Mouse (Mus musculus) C2C12 (cell line): ENCODE measurements around the gene Itgb7. TPM values are rescaled to one million over a fixed set of nuclear protein-coding genes. Genes with fewer than 3 reads are reported as not detected.

Experiments
- H3K27me3 ChIP-seq: one replicate; pipeline ENCODE4 v1.6.1; 2011; ENCODE audit not compliant: control insufficient read depth, insufficient read depth, insufficient read length
- H3K36me3 ChIP-seq: one replicate; pipeline ENCODE4 v1.6.1; 2011; ENCODE audit not compliant: control insufficient read depth, insufficient read depth
- H3K4me3 ChIP-seq: one replicate; pipeline ENCODE4 v1.5.1; 2011; ENCODE audit warnings: mild to moderate bottlenecking, control low read depth; ENCODE audit not compliant: poor library complexity, insufficient read depth, severe bottlenecking
- H3K79me2 ChIP-seq: one replicate; pipeline ENCODE4 v1.6.1; 2011; ENCODE audit not compliant: control insufficient read depth, insufficient read depth
- H3K79me3 ChIP-seq: one replicate; pipeline ENCODE4 v1.6.1; 2011; ENCODE audit warnings: low read depth, control low read depth
- H3ac ChIP-seq: one replicate; pipeline ENCODE3; 2011; ENCODE audit warnings: low read depth; ENCODE audit not compliant: control insufficient read depth, insufficient read length
- CEBPB ChIP-seq: IDR thresholded peaks from one replicate; pipeline ENCODE4 v1.6.1; 2011; ENCODE audit warnings: low read depth, mild to moderate bottlenecking, control low read depth, moderate library complexity
- CTCF ChIP-seq: IDR thresholded peaks from one replicate; pipeline ENCODE4 v1.5.1; 2011; ENCODE audit not compliant: control insufficient read depth, insufficient read depth, insufficient read length
- FOSL1 ChIP-seq: IDR thresholded peaks from one replicate; pipeline ENCODE4 v1.8.0; 2011; ENCODE audit warnings: mild to moderate bottlenecking, low read length; ENCODE audit not compliant: poor library complexity, insufficient read depth, severe bottlenecking
- MAX ChIP-seq: IDR thresholded peaks from one replicate; pipeline ENCODE4 v1.6.1; 2011; ENCODE audit warnings: mild to moderate bottlenecking, control low read depth
- MYOD1 ChIP-seq: IDR thresholded peaks from one replicate; pipeline ENCODE4 v1.6.1; 2011; ENCODE audit warnings: low read depth; ENCODE audit not compliant: control insufficient read depth, insufficient read length
- MYOG ChIP-seq: IDR thresholded peaks from one replicate; pipeline ENCODE4 v1.6.1; 2011; ENCODE audit not compliant: control insufficient read depth, insufficient read length; ENCODE audit errors: extremely low read depth
- USF1 ChIP-seq: IDR thresholded peaks from one replicate; pipeline ENCODE4 v1.6.1; 2011; ENCODE audit warnings: low read depth, mild to moderate bottlenecking, control low read depth, moderate library complexity
- polyA plus RNA-seq: library from polyadenylated mRNA; unstranded; fragments of >200 nt; fragmentation: generic; extraction: Trizol; gene quantifications from one replicate; pipeline ENCODE4 v1.2.1, GENCODE M21; 2012; ENCODE audit warnings: missing spikeins

Gene Itgb7
- polyA plus RNA-seq, 1 experiment = 58.8 TPM

- peak overlapping the region; percentile 52 for H3K4me3 ChIP-seq
- TF ChIP-seq MYOG (no peak), MAX (no peak), CTCF (no peak), CEBPB (no peak), FOSL1 (no peak), MYOD1 (no peak), USF1 (no peak)
- H3K27me3 ChIP-seq = no peaks in the 10 kb centered on the region
- H3K79me2 ChIP-seq = peaks cover 54% of the 10 kb centered on the region
- H3K79me3 ChIP-seq = peaks cover 22% of the 10 kb centered on the region
- H3K36me3 ChIP-seq = peaks cover 33% of the 10 kb centered on the region
- H3ac ChIP-seq = peak overlapping the region; percentile 75
Observed at GRCm38 (mm10) chr15:102247252-102248130, 15.7 kb upstream of the Itgb7 start.

GRCm38 (mm10) chr15:102246866-102247251, 15.1 kb upstream of the Itgb7 start:
- H3K4me3 ChIP-seq = peak overlapping the region; percentile 52
- H3ac ChIP-seq = peak overlapping the region; percentile 79
- peak; percentile 85 for TF ChIP-seq MAX
- TF ChIP-seq MYOD1 = no peak
- H3K27me3 ChIP-seq = no peaks in the 10 kb centered on the region
- peaks cover 54% of the 10 kb centered on the region for H3K79me2 ChIP-seq
- H3K36me3 ChIP-seq = peaks cover 33% of the 10 kb centered on the region
- peaks cover 28% of the 10 kb centered on the region for H3K79me3 ChIP-seq

- H3K79me3 ChIP-seq = peaks cover 36% of the 10 kb centered on the region
- peak overlapping the region; percentile 52 for H3K4me3 ChIP-seq
- no peak for TF ChIP-seq FOSL1
- no peak for TF ChIP-seq MYOD1
- TF ChIP-seq MAX = no peak
- TF ChIP-seq CEBPB = no peak
- TF ChIP-seq USF1 = no peak
- no peak for TF ChIP-seq CTCF
- no peak for TF ChIP-seq MYOG
- peaks cover 56% of the 10 kb centered on the region for H3K79me2 ChIP-seq
- no peaks in the 10 kb centered on the region for H3K27me3 ChIP-seq
- H3ac ChIP-seq = peak overlapping the region; percentile 79
- peaks cover 33% of the 10 kb centered on the region for H3K36me3 ChIP-seq
Observed at GRCm38 (mm10) chr15:102245891-102246741, 14.4 kb upstream of the Itgb7 start.

- H3K27me3 ChIP-seq = no peaks in the 10 kb centered on the region
- peaks cover 32% of the 10 kb centered on the region for H3K36me3 ChIP-seq
- TF ChIP-seq CEBPB (no peak), MYOD1 (no peak), CTCF (no peak), USF1 (no peak), MYOG (no peak), FOSL1 (no peak), MAX (no peak)
- peaks cover 63% of the 10 kb centered on the region for H3K79me2 ChIP-seq
- peaks cover 41% of the 10 kb centered on the region for H3K79me3 ChIP-seq
- peak overlapping the region; percentile 52 for H3K4me3 ChIP-seq
- peak overlapping the region; percentile 79 for H3ac ChIP-seq
Observed at GRCm38 (mm10) chr15:102245461-102245881, 13.7 kb upstream of the Itgb7 start.

GRCm38 (mm10) chr15:102244306-102245191, 12.8 kb upstream of the Itgb7 start:
- peak overlapping the region; percentile 65 for H3ac ChIP-seq
- H3K79me2 ChIP-seq = peaks cover 69% of the 10 kb centered on the region
- peaks cover 31% of the 10 kb centered on the region for H3K36me3 ChIP-seq
- no peaks in the 10 kb centered on the region for H3K27me3 ChIP-seq
- H3K79me3 ChIP-seq = peaks cover 41% of the 10 kb centered on the region
- TF ChIP-seq MYOD1 (no peak), USF1 (no peak), MAX (no peak), FOSL1 (no peak), MYOG (no peak), CTCF (no peak), CEBPB (no peak)
- peak overlapping the region; percentile 52 for H3K4me3 ChIP-seq
